Mouse (Mus musculus): ENCODE data around the gene Tmem206. TPM values are rescaled to one million over a fixed set of nuclear protein-coding genes. Genes with fewer than 3 reads are reported as not detected.
A peak's percentile ranks its signal among the peaks of the same experiment; 100 is the strongest.

The Tmem206 gene
- polyA plus RNA-seq, 1 experiment from 2014 or later, result 13.1 TPM

GRCm38 (mm10) chr1:191283110-191284040 is 42.3 kb upstream of the Tmem206 start:
- Histone ChIP-seq H3K4me3 (ENCODE audit: low read depth, low read length) (no peak overlapping the region), H3K4me2 (replicated peaks; ENCODE audit: low read depth, low read length) (no peak overlapping the region), H3K4me1 (ENCODE audit: insufficient read depth, low read depth, low read length) (no peaks in the 10 kb centered on the region; the same call in 1 of the 2 replicates), H3K27me3 (replicated peaks; ENCODE audit: insufficient read depth, low read length) (no peaks in the 10 kb centered on the region), H3K27ac (ENCODE audit: low read length) (no peak overlapping the region), H3K9ac (replicated peaks; ENCODE audit: low read depth) (no peak overlapping the region), H3K9me3 (ENCODE audit: low read length) (no peaks in the 10 kb centered on the region), H3K36me3 (ENCODE audit: insufficient read depth, low read length) (no peaks in the 10 kb centered on the region)
- ATAC-seq (no peak), DNase-seq (ENCODE audit: low spot score) (no peak)
- 78% methylated on average over 13 of the region's 13 CpGs for WGBS
- TF ChIP-seq EP300 (IDR thresholded peaks at IDR 0.05) (no peak), CTCF (IDR thresholded peaks at IDR 0.05) (no peak)

GRCm38 (mm10) chr1:191284502-191284901 is 41.2 kb upstream of the Tmem206 start:
- H3K4me2 ChIP-seq (replicated peaks; ENCODE audit: low read depth, low read length), result no peak overlapping the region
- no peak overlapping the region for H3K27ac ChIP-seq (ENCODE audit: low read length)
- no peaks in the 10 kb centered on the region for H3K4me1 ChIP-seq (ENCODE audit: insufficient read depth, low read depth, low read length)
- whole genome bisulfite sequencing, result 84% methylated on average over 8 of the region's 8 CpGs
- no peaks in the 10 kb centered on the region for H3K9me3 ChIP-seq (ENCODE audit: low read length)
- H3K4me3 ChIP-seq (ENCODE audit: low read depth, low read length), result no peak overlapping the region
- no peak overlapping the region for H3K9ac ChIP-seq (replicated peaks; ENCODE audit: low read depth)
- H3K36me3 ChIP-seq (ENCODE audit: insufficient read depth, low read length), result no peaks in the 10 kb centered on the region
- DNase-seq (ENCODE audit: low spot score), result no peak
- TF ChIP-seq EP300 (IDR thresholded peaks at IDR 0.05), result no peak
- no peak for TF ChIP-seq CTCF (IDR thresholded peaks at IDR 0.05)
- ATAC-seq, result no peak
- H3K27me3 ChIP-seq (replicated peaks; ENCODE audit: insufficient read depth, low read length), result no peaks in the 10 kb centered on the region

DNA sequence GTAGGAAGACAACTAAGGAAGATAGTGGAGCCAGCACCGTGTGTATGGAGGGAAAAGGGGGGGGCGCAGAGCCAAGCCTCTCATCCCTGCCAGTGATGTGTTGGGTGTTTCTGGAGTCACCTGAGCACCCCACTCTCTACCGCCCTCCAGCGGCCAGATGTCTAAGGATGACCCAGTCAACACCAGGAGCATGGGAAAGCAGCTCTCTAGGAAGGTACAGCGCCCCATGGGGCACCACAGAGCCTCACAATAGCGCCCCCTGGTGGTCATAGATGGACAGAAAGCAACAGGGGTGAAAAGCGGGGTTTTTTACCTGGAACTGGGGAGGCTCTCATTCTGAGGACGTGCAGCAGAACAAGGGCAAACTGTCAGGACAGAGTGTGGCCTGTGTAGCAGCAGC is 37.0 kb upstream of the Tmem206 start:
- Histone ChIP-seq H3K9me3 (ENCODE audit: low read length) (no peaks in the 10 kb centered on the region), H3K4me3 (ENCODE audit: low read depth, low read length) (no peak overlapping the region), H3K36me3 (ENCODE audit: insufficient read depth, low read length) (no peaks in the 10 kb centered on the region), H3K27me3 (replicated peaks; ENCODE audit: insufficient read depth, low read length) (no peaks in the 10 kb centered on the region), H3K4me1 (ENCODE audit: insufficient read depth, low read depth, low read length) (no peaks in the 10 kb centered on the region), H3K4me2 (replicated peaks; ENCODE audit: low read depth, low read length) (no peak overlapping the region), H3K27ac (ENCODE audit: low read length) (no peak overlapping the region), H3K9ac (replicated peaks; ENCODE audit: low read depth) (no peak overlapping the region)
- 38% methylated on average over 8 of the region's 8 CpGs for WGBS
- ATAC-seq, result peak; percentile 78
- TF ChIP-seq EP300 (IDR thresholded peaks at IDR 0.05) (no peak), CTCF (IDR thresholded peaks at IDR 0.05) (peak; percentile 86)
- peak; percentile 86 for DNase-seq (ENCODE audit: low spot score)

DNA sequence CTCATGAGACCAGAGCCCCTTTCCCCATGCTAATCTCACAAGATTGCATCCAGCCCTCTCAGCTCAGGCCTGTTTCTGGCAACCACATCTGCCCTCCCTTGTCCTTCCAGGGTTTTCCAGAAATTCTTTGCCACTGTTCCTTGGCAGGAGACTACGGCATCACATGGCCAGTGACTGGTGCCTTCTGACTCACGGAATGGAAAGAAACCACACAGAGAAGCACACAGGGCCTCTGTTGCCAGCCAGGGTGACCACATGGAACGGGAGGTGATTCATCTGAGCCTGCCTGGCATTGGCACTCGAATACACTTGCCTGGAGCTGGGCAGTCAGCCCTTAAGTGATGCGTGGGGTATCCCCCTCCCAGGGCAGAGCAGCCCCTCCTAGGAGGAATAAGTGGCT is 33.4 kb upstream of the Tmem206 start:
- H3K4me2 ChIP-seq (replicated peaks; ENCODE audit: low read depth, low read length), result no peak overlapping the region
- 70% methylated on average over 5 of the region's 5 CpGs for WGBS
- H3K4me3 ChIP-seq (ENCODE audit: low read depth, low read length), result no peak overlapping the region
- no peaks in the 10 kb centered on the region for H3K36me3 ChIP-seq (ENCODE audit: insufficient read depth, low read length)
- peak; percentile 29 for ATAC-seq
- H3K27me3 ChIP-seq (replicated peaks; ENCODE audit: insufficient read depth, low read length), result no peaks in the 10 kb centered on the region
- H3K9me3 ChIP-seq (ENCODE audit: low read length), result no peaks in the 10 kb centered on the region
- no peak overlapping the region for H3K9ac ChIP-seq (replicated peaks; ENCODE audit: low read depth)
- 0 out of 2 replicates have a peak, but pooled peaks cover 2% of the 10 kb centered on the region for H3K4me1 ChIP-seq (ENCODE audit: insufficient read depth, low read depth, low read length)
- peak; percentile 43 for DNase-seq (ENCODE audit: low spot score)
- H3K27ac ChIP-seq (ENCODE audit: low read length), result no peak overlapping the region
- no peak for TF ChIP-seq CTCF (IDR thresholded peaks at IDR 0.05)
- TF ChIP-seq EP300 (IDR thresholded peaks at IDR 0.05), result no peak

DNA sequence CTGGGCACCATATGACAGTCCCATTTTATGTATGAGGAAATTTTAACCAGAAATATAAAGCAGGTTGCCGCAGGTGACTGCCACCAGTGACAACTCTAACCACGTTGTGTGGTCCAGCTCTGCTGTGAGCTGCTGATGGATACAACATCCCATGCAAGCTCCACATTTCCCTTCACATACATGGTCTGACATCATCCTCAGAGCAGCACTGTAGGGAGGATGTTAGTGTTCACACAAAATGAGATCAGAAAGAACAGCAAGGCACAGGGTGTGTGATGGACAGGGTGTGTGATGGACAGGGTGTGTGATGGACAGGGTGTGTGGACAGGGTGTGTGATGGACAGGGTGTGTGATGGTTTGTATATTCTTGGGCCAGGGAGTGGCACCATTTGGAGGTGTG is 32.7 kb upstream of the Tmem206 start:
- no peaks in the 10 kb centered on the region for H3K36me3 ChIP-seq (ENCODE audit: insufficient read depth, low read length)
- H3K4me1 ChIP-seq (ENCODE audit: insufficient read depth, low read depth, low read length), result 0 out of 2 replicates have a peak, but pooled peaks cover 2% of the 10 kb centered on the region
- H3K27ac ChIP-seq (ENCODE audit: low read length), result no peak overlapping the region
- no peak overlapping the region for H3K9ac ChIP-seq (replicated peaks; ENCODE audit: low read depth)
- H3K27me3 ChIP-seq (replicated peaks; ENCODE audit: insufficient read depth, low read length), result no peaks in the 10 kb centered on the region
- no peak overlapping the region for H3K4me3 ChIP-seq (ENCODE audit: low read depth, low read length)
- no peak for TF ChIP-seq CTCF (IDR thresholded peaks at IDR 0.05)
- no peak for TF ChIP-seq EP300 (IDR thresholded peaks at IDR 0.05)
- no peaks in the 10 kb centered on the region for H3K9me3 ChIP-seq (ENCODE audit: low read length)
- DNase-seq (ENCODE audit: low spot score) (no peak), ATAC-seq (no peak)
- no peak overlapping the region for H3K4me2 ChIP-seq (replicated peaks; ENCODE audit: low read depth, low read length)
- 77% methylated on average over 2 of the region's 2 CpGs for WGBS

DNA sequence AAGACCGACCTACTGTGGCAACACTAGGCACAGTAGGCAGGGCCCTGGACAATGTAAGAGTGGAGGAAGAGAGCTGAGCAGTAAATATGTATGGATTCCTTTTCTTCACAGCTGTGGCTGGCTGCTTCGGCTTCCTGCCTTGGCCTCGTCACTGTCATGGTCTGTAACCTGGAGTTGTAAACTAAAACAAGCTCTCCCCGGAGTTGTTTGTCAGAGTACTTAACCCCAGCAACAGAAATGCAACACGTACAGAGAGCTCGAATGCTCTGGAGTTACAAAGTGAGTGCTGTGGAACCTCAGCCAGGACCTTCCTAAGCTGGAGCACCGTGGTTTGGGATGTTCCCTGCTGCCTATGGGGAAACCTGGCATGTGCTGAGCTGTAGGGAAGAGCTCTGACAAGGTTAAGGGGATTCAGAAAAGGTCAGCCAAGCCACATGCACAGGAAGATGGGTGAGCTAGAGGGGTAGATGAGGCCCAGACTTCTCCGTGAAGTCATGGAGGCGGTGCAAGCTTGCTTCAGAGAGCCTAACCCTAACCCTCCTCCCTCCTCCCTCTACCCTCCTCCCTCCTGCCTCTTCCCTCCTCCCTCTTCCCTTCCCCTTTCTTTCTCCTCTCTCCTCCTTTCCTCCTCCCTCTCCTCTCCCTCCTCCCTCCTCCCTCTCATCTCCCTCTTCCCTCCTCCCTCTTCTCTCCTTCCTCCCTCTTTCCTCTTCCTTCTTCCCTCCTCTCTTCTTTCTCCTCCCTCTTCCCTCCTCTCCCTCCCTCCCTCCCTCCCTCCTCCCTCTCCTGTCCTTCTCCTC is 31.5 kb upstream of the Tmem206 start:
- Histone ChIP-seq H3K4me2 (replicated peaks; ENCODE audit: low read depth, low read length) (no peak overlapping the region), H3K27ac (ENCODE audit: low read length) (no peak overlapping the region), H3K36me3 (ENCODE audit: insufficient read depth, low read length) (no peaks in the 10 kb centered on the region), H3K9me3 (ENCODE audit: low read length) (no peaks in the 10 kb centered on the region), H3K27me3 (replicated peaks; ENCODE audit: insufficient read depth, low read length) (no peaks in the 10 kb centered on the region), H3K4me3 (ENCODE audit: low read depth, low read length) (no peak overlapping the region), H3K4me1 (ENCODE audit: insufficient read depth, low read depth, low read length) (0 out of 2 replicates have a peak, but pooled peaks cover 2% of the 10 kb centered on the region), H3K9ac (replicated peaks; ENCODE audit: low read depth) (no peak overlapping the region)
- WGBS, result 37% methylated on average over 9 of the region's 9 CpGs
- TF ChIP-seq EP300 (IDR thresholded peaks at IDR 0.05), result no peak
- TF ChIP-seq CTCF (IDR thresholded peaks at IDR 0.05), result no peak
- ATAC-seq (no peak), DNase-seq (ENCODE audit: low spot score) (peak; percentile 77)

Measured in lung, postnatal 0 days (tissue).